Mouse (Mus musculus) thymus, adult 2 months (tissue): Measurements from ENCODE around the gene Mfap4. TPM values are rescaled to one million over a fixed set of nuclear protein-coding genes. Genes with fewer than 3 reads are reported as not detected.

Source experiments
- DNase-seq: peaks from one replicate; pipeline ENCODE4 v3.0.0; 2021
- H3K27ac ChIP-seq: fragments of 200-500 bp; 2 replicates; pipeline ENCODE4 v1.5.1; 2012; ENCODE audit warnings: low read length, control low read depth; ENCODE audit not compliant: control insufficient read depth, insufficient read depth
- H3K27me3 ChIP-seq: fragments of 200-500 bp; 2 replicates; pipeline ENCODE4 v1.6.1; 2012; ENCODE audit warnings: mild to moderate bottlenecking, low read length, moderate library complexity, mixed read lengths; ENCODE audit not compliant: control insufficient read depth, insufficient read depth
- H3K36me3 ChIP-seq: fragments of 200-500 bp; 2 replicates; pipeline ENCODE4 v1.6.1; 2012; ENCODE audit warnings: mild to moderate bottlenecking, low read length, moderate library complexity; ENCODE audit not compliant: control insufficient read depth, insufficient read depth
- H3K4me1 ChIP-seq: fragments of 200-500 bp; replicated peaks from 2 replicates; pipeline ENCODE4 v1.6.1; 2012; ENCODE audit warnings: low read length; ENCODE audit not compliant: control insufficient read depth, insufficient read depth
- H3K4me3 ChIP-seq: fragments of 200-500 bp; 2 replicates; pipeline ENCODE4 v1.5.1; 2012; ENCODE audit warnings: mild to moderate bottlenecking, low read length, control low read depth, moderate library complexity; ENCODE audit not compliant: control insufficient read depth, insufficient read depth
- CTCF ChIP-seq: fragments of 200-500 bp; IDR thresholded peaks from 2 replicates; pipeline ENCODE4 v1.5.1; 2012; ENCODE audit warnings: mild to moderate bottlenecking, control low read depth, low read length, moderate library complexity, borderline replicate concordance; ENCODE audit not compliant: control insufficient read depth, poor library complexity, insufficient read depth; ENCODE audit errors: extremely low read depth
- POLR2A ChIP-seq: fragments of 200-500 bp; IDR thresholded peaks from 2 replicates; pipeline ENCODE4 v1.6.1; 2012; ENCODE audit warnings: mild to moderate bottlenecking, low read length, control low read depth, moderate library complexity; ENCODE audit not compliant: control insufficient read depth, poor library complexity, insufficient read depth; ENCODE audit errors: extremely low read depth
- WGBS: fragments of 180-500 bp; shearing (Covaris S2); methylation state at CpG from one replicate; pipeline ENCODE4 v1.1.7; 2018; 5-methylcytosine and 5-hydroxymethylcytosine counted together
- polyA plus RNA-seq: library from polyadenylated mRNA; depleted of rRNA; stranded (reverse); fragments of >200 nt; gene quantifications from 2 replicates; pipeline ENCODE4 v1.2.3, GENCODE M21; 2012; rRNA removed

The Mfap4 gene
- polyA plus RNA-seq, 1 experiment, result 21.9 TPM

GRCm38 (mm10) chr11:61526872-61527271 lies 41.6 kb downstream of the Mfap4 start:
- Histone ChIP-seq H3K27me3 (no peaks in the 10 kb centered on the region), H3K4me1 (no peaks in the 10 kb centered on the region), H3K4me3 (no peak overlapping the region), H3K27ac (no peak overlapping the region), H3K36me3 (no peaks in the 10 kb centered on the region)
- 89% methylated on average over 1 of the region's 1 CpGs for WGBS
- no peak for TF ChIP-seq CTCF
- TF ChIP-seq POLR2A, result no peak
- DNase-seq, result no peak

GRCm38 (mm10) chr11:61529268-61529713 lies 44.1 kb downstream of the Mfap4 start:
- Histone ChIP-seq H3K27me3 (no peaks in the 10 kb centered on the region), H3K27ac (no peak overlapping the region), H3K4me3 (no peak overlapping the region), H3K4me1 (no peaks in the 10 kb centered on the region), H3K36me3 (no peaks in the 10 kb centered on the region)
- no peak for DNase-seq
- TF ChIP-seq CTCF, result no peak
- no peak for TF ChIP-seq POLR2A
- 39% methylated on average over 4 of the region's 4 CpGs for WGBS

GRCm38 (mm10) chr11:61532820-61533219 lies 47.6 kb downstream of the Mfap4 start:
- no peak overlapping the region for H3K4me3 ChIP-seq
- no peak overlapping the region for H3K27ac ChIP-seq
- no peaks in the 10 kb centered on the region for H3K27me3 ChIP-seq
- no peaks in the 10 kb centered on the region for H3K36me3 ChIP-seq
- WGBS, result 79% methylated on average over 2 of the region's 2 CpGs
- DNase-seq, result no peak
- TF ChIP-seq CTCF, result no peak
- no peak for TF ChIP-seq POLR2A
- no peaks in the 10 kb centered on the region for H3K4me1 ChIP-seq

- no peaks in the 10 kb centered on the region for H3K27me3 ChIP-seq
- no peak for DNase-seq
- TF ChIP-seq POLR2A, result no peak
- no peak for TF ChIP-seq CTCF
- 93% methylated on average over 5 of the region's 5 CpGs for WGBS
- H3K36me3 ChIP-seq, result no peaks in the 10 kb centered on the region
- no peak overlapping the region for H3K4me3 ChIP-seq
- H3K4me1 ChIP-seq, result no peaks in the 10 kb centered on the region
- H3K27ac ChIP-seq, result no peak overlapping the region
Measured at GRCm38 (mm10) chr11:61533571-61533970, 48.3 kb downstream of the Mfap4 start.

GRCm38 (mm10) chr11:61535530-61535929 lies 50.3 kb downstream of the Mfap4 start:
- no peak for DNase-seq
- no peaks in the 10 kb centered on the region for H3K36me3 ChIP-seq
- no peak overlapping the region for H3K4me3 ChIP-seq
- no peaks in the 10 kb centered on the region for H3K27me3 ChIP-seq
- TF ChIP-seq POLR2A (no peak), CTCF (no peak)
- WGBS, result 49% methylated on average over 1 of the region's 1 CpGs
- H3K4me1 ChIP-seq, result no peaks in the 10 kb centered on the region
- no peak overlapping the region for H3K27ac ChIP-seq

- DNase-seq, result no peak
- Histone ChIP-seq H3K27me3 (no peaks in the 10 kb centered on the region), H3K4me1 (no peaks in the 10 kb centered on the region)
Measured at GRCm38 (mm10) chr11:61536952-61537351, 51.7 kb downstream of the Mfap4 start.

GRCm38 (mm10) chr11:61537362-61537761 lies 52.1 kb downstream of the Mfap4 start:
- no peaks in the 10 kb centered on the region for H3K27me3 ChIP-seq
- TF ChIP-seq POLR2A (no peak), CTCF (no peak)
- 89% methylated on average over 3 of the region's 3 CpGs for WGBS
- no peak overlapping the region for H3K27ac ChIP-seq
- no peaks in the 10 kb centered on the region for H3K36me3 ChIP-seq
- H3K4me3 ChIP-seq, result no peak overlapping the region
- no peak for DNase-seq
- no peaks in the 10 kb centered on the region for H3K4me1 ChIP-seq

More at GRCm38 (mm10) chr11:61536952-61537351, 51.7 kb downstream of the Mfap4 start:
- no peak overlapping the region for H3K4me3 ChIP-seq
- no peaks in the 10 kb centered on the region for H3K36me3 ChIP-seq
- H3K27ac ChIP-seq, result no peak overlapping the region
- no peak for TF ChIP-seq POLR2A
- TF ChIP-seq CTCF, result no peak
- 78% methylated on average over 3 of the region's 3 CpGs for WGBS

Other genes with a start within 250 kb of the Mfap4 start
- 89.9 and 92.7 TPM in 2 replicates for gene Aldh3a2, start 218.0 kb upstream of the Mfap4 start, polyA plus RNA-seq
- 0.51 and 0.67 TPM in 2 replicates for gene Slc47a2, start 142.6 kb upstream of the Mfap4 start, polyA plus RNA-seq
- 1.5 and 3.4 TPM in 2 replicates for gene Slc47a1, start 107.1 kb upstream of the Mfap4 start, polyA plus RNA-seq
- 0.12 and 0.13 TPM in 2 replicates for gene Rnf112, start 31.3 kb upstream of the Mfap4 start, polyA plus RNA-seq
- gene Mapk7, start 9.0 kb downstream of the Mfap4 start, polyA plus RNA-seq, result 63.8 and 71.8 TPM in 2 replicates
- gene B9d1, start 19.7 kb downstream of the Mfap4 start, polyA plus RNA-seq, result 11.6 and 16.0 TPM in 2 replicates
- 5.7 and 7.3 TPM in 2 replicates for gene Epn2, start 94.3 kb downstream of the Mfap4 start, polyA plus RNA-seq
- gene Grap, start 167.8 kb downstream of the Mfap4 start, polyA plus RNA-seq, result 119 and 124 TPM in 2 replicates
- 8.9 and 9.5 TPM in 2 replicates for gene Fam83g, start 198.7 kb downstream of the Mfap4 start, polyA plus RNA-seq
- 0.27 and 0.36 TPM in 2 replicates for gene Slc5a10, start 235.4 kb downstream of the Mfap4 start, polyA plus RNA-seq